Mouse (Mus musculus) olfactory bulb, adult 2 months (tissue): Measurements from ENCODE around the gene Prss50.

Experiments used
- CTCF ChIP-seq: fragments of 200-500 bp; IDR thresholded peaks from 2 replicates; pipeline ENCODE4 v1.5.1; 2012; ENCODE audit warnings: low read depth, mild to moderate bottlenecking, low read length, moderate library complexity; ENCODE audit not compliant: insufficient read depth
- POLR2A ChIP-seq: fragments of 200-500 bp; IDR thresholded peaks from 2 replicates; pipeline ENCODE4 v1.6.1; 2012; ENCODE audit warnings: mild to moderate bottlenecking, low read depth, low read length, moderate library complexity; ENCODE audit not compliant: insufficient read depth

DNA sequence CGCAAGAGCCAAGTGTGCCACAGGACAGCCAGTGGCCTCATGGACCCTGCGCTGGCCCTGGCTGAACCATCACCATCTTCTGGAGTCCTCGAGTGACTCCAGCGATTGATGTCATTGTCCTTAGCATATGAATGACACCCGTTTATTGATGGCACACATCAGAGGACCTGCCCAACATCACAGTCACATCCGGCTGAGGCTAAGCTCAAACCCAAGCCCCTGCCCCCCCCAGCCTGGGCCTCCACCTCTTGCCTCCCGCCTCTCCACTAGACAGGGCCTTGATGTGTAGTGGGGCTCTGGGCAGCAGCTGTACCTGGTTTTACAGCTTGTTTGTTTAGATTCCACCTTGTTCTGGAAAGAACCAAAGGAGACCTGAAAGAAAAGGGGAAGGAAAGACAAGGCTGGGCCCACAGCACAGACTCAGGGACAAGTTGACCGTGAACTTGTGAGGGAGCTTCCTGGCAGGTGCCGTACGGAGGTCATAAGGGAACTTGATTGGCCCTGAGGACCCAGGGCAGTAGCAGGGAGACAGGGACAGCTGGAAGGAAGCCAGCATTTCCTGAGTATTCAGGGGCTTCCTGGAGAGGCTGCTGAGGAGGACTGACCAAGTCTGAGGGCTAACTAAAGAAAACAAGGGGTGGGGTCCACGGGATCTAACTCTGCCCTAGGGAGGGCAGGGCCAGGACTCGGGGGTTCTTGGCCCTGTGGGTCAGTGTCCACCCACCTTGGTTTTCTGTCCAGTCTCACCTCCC, 33.5 kb downstream of the Prss50 start:
- TF ChIP-seq CTCF (no peak), POLR2A (no peak)
